Mouse (Mus musculus) ES-Bruce4 (cell line): ENCODE data around the gene Plpp4.

Experiments used
- CTCF ChIP-seq: IDR thresholded peaks from one replicate; pipeline ENCODE4 v1.8.1; 2011; ENCODE audit warnings: low read depth, low read length
- EP300 ChIP-seq: IDR thresholded peaks from 2 replicates; pipeline ENCODE4 v1.6.1; 2011; ENCODE audit warnings: low read depth, low read length; ENCODE audit not compliant: insufficient read depth
- POLR2A ChIP-seq: IDR thresholded peaks from one replicate; pipeline ENCODE4 v1.8.1; 2011; ENCODE audit warnings: low read length; ENCODE audit not compliant: insufficient read depth

DNA sequence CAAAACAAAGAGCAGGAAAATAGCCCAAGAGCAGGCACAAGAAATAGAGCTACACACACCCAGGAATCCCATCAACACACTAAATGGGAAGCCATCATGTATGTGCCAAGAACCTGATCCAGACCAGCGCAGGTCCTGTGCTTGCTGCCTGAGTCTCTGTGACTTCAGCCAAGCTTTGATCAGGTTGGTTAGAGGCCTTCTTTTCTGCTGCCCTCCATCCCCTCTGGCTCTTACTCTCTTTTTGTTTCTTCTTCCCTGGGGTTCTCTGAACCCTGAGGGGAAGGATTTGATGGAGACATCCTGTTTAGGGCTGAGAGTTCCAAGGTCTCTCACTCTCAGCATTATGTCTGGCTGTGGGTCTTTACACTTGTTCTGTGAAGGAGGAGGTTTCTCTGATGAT lies 2.7 kb upstream of the Plpp4 start:
- TF ChIP-seq CTCF, result no peak
- no peak for TF ChIP-seq POLR2A
- TF ChIP-seq EP300, result no peak
